Comparison of ENCODE assay signal across 36 mouse cellular contexts in the genomic region with DNA sequence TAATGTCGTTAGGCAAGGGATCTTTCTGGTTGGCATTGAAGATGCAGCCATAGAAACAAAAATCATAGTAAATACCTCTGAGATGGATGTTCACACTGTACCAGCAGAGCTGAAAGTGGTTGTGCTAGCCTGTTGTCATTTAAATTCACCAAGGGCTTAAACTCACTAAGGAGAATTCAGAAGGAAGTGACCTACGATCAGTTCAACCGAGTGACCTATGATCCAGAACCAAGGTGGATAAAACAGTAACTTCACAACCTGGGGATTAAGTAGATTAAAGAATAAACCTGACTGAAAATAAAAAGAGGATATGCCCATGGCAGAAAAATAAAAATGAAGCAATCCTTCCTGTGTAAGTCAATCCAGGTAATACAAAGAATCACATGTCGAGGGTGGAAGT. TPM values are rescaled to one million over a fixed set of nuclear protein-coding genes. Genes with fewer than 3 reads are reported as not detected.
A peak's percentile ranks its signal among the peaks of the same experiment; 100 is the strongest.
DNase-seq lines count a peak whose midpoint lies in the region; ATAC-seq lines count a peak whose summit lies in the region.
"Had no signal": no experiment of that assay in that cellular context is flagged by ENCODE, and none has a peak within 500 bp of the region (broad histone marks: within the 10 kb centered on the region; RNA-seq: fewer than 3 reads in every experiment).

No protein-coding gene starts in this region.

- H3K4me1 ChIP-seq in kidney, embryonic 16.5 days (ENCODE audit: insufficient read depth, low read length), result no peaks in the 10 kb centered on the region
- H3K4me1 ChIP-seq: embryonic facial prominence, embryonic 10.5 days; embryonic facial prominence, embryonic 13.5 days; forebrain, embryonic 10.5 days; forebrain, embryonic 13.5 days; heart, embryonic 10.5 days; heart, embryonic 13.5 days; hindbrain, embryonic 12.5 days; hindbrain, embryonic 15.5 days had no signal

- peak; percentile 27 for DNase-seq in kidney, adult 18-20 months
- no peak for DNase-seq in kidney, postnatal 10 days
- peak; percentile 48 to 74 for DNase-seq in kidney, adult 8-10 months
- peak; percentile 35 to 70 for DNase-seq in kidney, postnatal 36 days
- DNase-seq in MN1 (ENCODE audit: low spot score), result no peak
- DNase-seq in heart, postnatal 14 days, result no peak
- DNase-seq: adrenal gland, adult 2 months; adrenal gland, postnatal 14 days; B cell, adult 2 months; cerebellum, adult 11 months; cerebellum, adult 2 months; cerebellum, adult 9-11 months; cerebellum, postnatal 36 days; embryo, embryonic 11 days; gastrocnemius, postnatal 10 days; gastrocnemius, postnatal 36 days; heart, adult 2 months had no signal

- intact Hi-C loops in heart, postnatal 14 days (cut with DNase I), result loop anchor here (10.0 kb wide), 3 partner anchors 58 to 288 kb away; no protein-coding TSS in a partner anchor

- H3K9me3 ChIP-seq in kidney, embryonic 16.5 days (ENCODE audit: low read length), result no peaks in the 10 kb centered on the region
- H3K9me3 ChIP-seq: embryonic facial prominence, embryonic 10.5 days; embryonic facial prominence, embryonic 13.5 days; forebrain, embryonic 10.5 days; forebrain, embryonic 13.5 days; G1E; heart, embryonic 10.5 days; heart, embryonic 13.5 days; hindbrain, embryonic 12.5 days; hindbrain, embryonic 15.5 days had no signal

- no peaks in the 10 kb centered on the region for H3K36me3 ChIP-seq in kidney, embryonic 16.5 days (ENCODE audit: insufficient read depth, low read length)
- H3K36me3 ChIP-seq: embryonic facial prominence, embryonic 10.5 days; embryonic facial prominence, embryonic 13.5 days; forebrain, embryonic 10.5 days; G1E; heart, embryonic 10.5 days; heart, embryonic 13.5 days; hindbrain, embryonic 12.5 days; hindbrain, embryonic 15.5 days had no signal

- H3K4me3 ChIP-seq in kidney, embryonic 16.5 days (ENCODE audit: low read length), result no peak overlapping the region
- H3K4me3 ChIP-seq: embryonic facial prominence, embryonic 10.5 days; embryonic facial prominence, embryonic 13.5 days; erythroblast, embryonic 14.5 days; forebrain, embryonic 10.5 days; forebrain, embryonic 13.5 days; heart, adult 2 months; heart, embryonic 10.5 days; heart, embryonic 13.5 days; hindbrain, embryonic 12.5 days; hindbrain, embryonic 15.5 days had no signal

- no peaks in the 10 kb centered on the region for H3K27me3 ChIP-seq in kidney, embryonic 16.5 days (ENCODE audit: insufficient read depth, low read length)
- H3K27me3 ChIP-seq: CH12.LX; embryonic facial prominence, embryonic 13.5 days; forebrain, embryonic 13.5 days; heart, embryonic 13.5 days; hindbrain, embryonic 12.5 days; hindbrain, embryonic 15.5 days had no signal

- 80% methylated on average over 4 of the region's 4 CpGs for WGBS in kidney, embryonic 16.5 days

- H3K27ac ChIP-seq in kidney, embryonic 16.5 days (ENCODE audit: low read length), result no peak overlapping the region; the same call in 1 of the 2 replicates
- H3K27ac ChIP-seq: embryonic facial prominence, embryonic 10.5 days; embryonic facial prominence, embryonic 13.5 days; forebrain, embryonic 10.5 days; forebrain, embryonic 13.5 days; heart, adult 2 months; heart, embryonic 10.5 days; heart, embryonic 13.5 days; hindbrain, embryonic 12.5 days; hindbrain, embryonic 15.5 days had no signal

- no peak overlapping the region for H3K4me2 ChIP-seq in kidney, embryonic 16.5 days (replicated peaks; ENCODE audit: low read depth, low read length)
- H3K4me2 ChIP-seq: embryonic facial prominence, embryonic 13.5 days; forebrain, embryonic 13.5 days; heart, embryonic 13.5 days; hindbrain, embryonic 12.5 days; hindbrain, embryonic 15.5 days had no signal

- ATAC-seq in kidney, embryonic 16.5 days (ENCODE audit: low FRiP score, low TSS enrichment), result 0 out of 2 replicates have a peak, but pooled peaks have one; percentile 35
- ATAC-seq: forebrain, embryonic 13.5 days; forebrain, embryonic 16.5 days had no signal

- H3K9ac ChIP-seq in kidney, embryonic 16.5 days (replicated peaks; ENCODE audit: low read length), result no peak overlapping the region
- H3K9ac ChIP-seq: embryonic facial prominence, embryonic 13.5 days; forebrain, embryonic 13.5 days; heart, embryonic 13.5 days; hindbrain, embryonic 12.5 days; hindbrain, embryonic 15.5 days had no signal

RNA-seq across cellular contexts. Expression of a gene that starts 44.5 kb away (rescaled TPM):
- polyA plus RNA-seq in kidney, embryonic 16.5 days (2015; fragmentation: Nextera tagmentation; extraction: Ambion mirVana), result not detected in 2 replicates
- not detected for total RNA-seq in heart, postnatal 14 days (2021)
- total RNA-seq: adrenal gland, adult 2 months; adrenal gland, postnatal 14 days; adrenal gland, postnatal 4 days; CH12.LX; gastrocnemius, adult 18-20 months; gastrocnemius, postnatal 10 days; gastrocnemius, postnatal 36 days; granulocyte monocyte progenitor cell, adult 5-6 weeks; heart, adult 2 months; heart, postnatal 25 days; hematopoietic stem cell, adult 5-6 weeks had no signal
- polyA plus RNA-seq: adrenal gland, adult 2 months; cerebellum, adult 2 months; cortical plate, adult 2 months; embryonic facial prominence, embryonic 10.5 days; embryonic facial prominence, embryonic 13.5 days; erythroblast, embryonic 14.5 days; forebrain, embryonic 10.5 days; forebrain, embryonic 13.5 days; forebrain, embryonic 16.5 days; G1E; heart, adult 2 months; heart, embryonic 10.5 days; hindbrain, embryonic 12.5 days; hindbrain, embryonic 15.5 days had no signal

Comparison
In these comparisons a context has a peak if more than half of its experiments do, and no peak if none do; other contexts are left out.
1. DNase-seq: peak in kidney, adult 18-20 months (single experiment), kidney, adult 8-10 months (2 of 2) and kidney, postnatal 36 days (2 of 2); none in kidney, postnatal 10 days (single experiment), MN1 (single experiment) and heart, postnatal 14 days (0 of 2).